Mouse (Mus musculus) forebrain, embryonic 13.5 days (tissue): ENCODE measurements around the gene Gpa33. TPM values are rescaled to one million over a fixed set of nuclear protein-coding genes. Genes with fewer than 3 reads are reported as not detected.

Experiments used
- polyA plus RNA-seq: library from polyadenylated mRNA; unstranded; fragments of >200 nt; fragmentation: Nextera tagmentation; extraction: Ambion mirVana; gene quantifications from 2 replicates; pipeline ENCODE4 v1.2.1, GENCODE M21; 2015

Gene Gpa33
- polyA plus RNA-seq, 1 experiment from 2014 or later: not detected

Other genes starting within 250 kb of the Gpa33 start
- gene Pou2f1, start 127.6 kb upstream of the Gpa33 start, polyA plus RNA-seq: 23.9 and 25.9 TPM in 2 replicates
- 0.68 and 0.80 TPM in 2 replicates for gene Dusp27, start 2.3 kb upstream of the Gpa33 start, polyA plus RNA-seq
- not detected in 2 replicates for gene Mael, start 108.5 kb downstream of the Gpa33 start, polyA plus RNA-seq
- 4.5 and 5.3 TPM in 2 replicates for gene Ildr2, start 123.9 kb downstream of the Gpa33 start, polyA plus RNA-seq
- 80.8 and 84.6 TPM in 2 replicates for gene Tada1, start 248.9 kb downstream of the Gpa33 start, polyA plus RNA-seq